Mouse (Mus musculus) gastrocnemius, adult 18-20 months (tissue): Measurements from ENCODE around the gene Synj2. TPM values are rescaled to one million over a fixed set of nuclear protein-coding genes. Genes with fewer than 3 reads are reported as not detected.

Source experiments
- DNase-seq: peaks from one replicate; pipeline ENCODE4 v3.0.0; 2021; ENCODE audit warnings: low spot score
- long read RNA-seq, 2 experiments: library from polyadenylated mRNA; stranded (forward); transcript quantifications; one replicate each; pipeline ENCODE4 v2.0.0; 2021
- total RNA-seq, 2 experiments: library from RNA; stranded (reverse); gene quantifications; 2 replicates each; pipeline ENCODE4 v1.2.3; 2021

The Synj2 gene
- 10 to 100 TPM; 25.7 to 32.7 TPM for total RNA-seq
- long read RNA-seq, experiment 1, full-length matches to known transcripts, result 2 of 12 reads
- long read RNA-seq, experiment 1, partial matches to known transcripts, result 5 of 12 reads
- long read RNA-seq, experiment 1, other reads (novel, unspliced or antisense), result 5 of 12 reads
- long read RNA-seq, experiment 2, partial matches to known transcripts, result 8 of 14 reads
- long read RNA-seq, experiment 2, other reads (novel, unspliced or antisense), result 5 of 14 reads

DNA sequence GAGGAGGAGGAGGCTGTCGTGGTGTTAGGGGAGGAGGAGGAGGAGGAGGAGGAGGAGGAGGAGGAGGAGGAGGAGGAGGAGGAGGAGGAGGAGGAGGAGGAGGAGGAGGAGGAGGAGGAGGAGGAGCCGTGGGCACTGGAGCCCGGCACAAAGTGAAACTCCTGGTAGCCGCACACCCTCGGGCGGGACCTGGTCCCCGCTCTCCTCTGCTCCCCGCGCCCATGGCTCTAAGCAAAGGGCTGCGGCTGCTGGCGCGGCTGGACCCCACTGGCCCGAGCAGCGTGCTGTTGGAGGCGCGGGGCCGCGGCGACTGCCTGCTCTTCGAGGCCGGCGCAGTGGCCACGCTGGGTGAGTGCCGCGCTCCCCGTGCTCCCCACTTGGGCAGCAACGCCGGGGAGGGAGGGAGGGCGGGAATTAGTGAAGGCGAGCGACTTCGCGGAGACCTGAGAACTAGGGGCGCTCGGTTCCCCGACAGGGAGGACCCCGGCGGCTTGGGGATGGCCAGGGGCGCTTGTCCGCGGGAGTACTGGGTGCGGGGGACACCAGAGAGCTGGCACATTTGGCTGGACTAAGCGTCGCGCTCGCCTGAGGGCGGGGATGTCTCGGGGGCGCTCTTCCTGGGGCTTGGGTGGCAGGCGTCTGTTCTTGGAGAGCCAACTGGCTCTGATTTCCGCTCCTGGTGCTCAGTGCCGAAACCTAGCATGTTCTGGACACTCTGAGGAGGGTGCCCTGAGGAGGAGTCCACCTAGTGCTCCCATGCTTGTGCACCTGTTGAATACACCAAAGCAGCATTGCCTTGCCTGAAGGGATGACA, at the start of gene Synj2:
Gene Synj2, plus strand, starts transcription at position 51 of the 814 bp plus-strand sequence.
- DNase-seq, result peak; percentile 57

GRCm38 (mm10) chr17:5891933-5892683, 49.0 kb upstream of the Synj2 start:
- no peak for DNase-seq

DNA sequence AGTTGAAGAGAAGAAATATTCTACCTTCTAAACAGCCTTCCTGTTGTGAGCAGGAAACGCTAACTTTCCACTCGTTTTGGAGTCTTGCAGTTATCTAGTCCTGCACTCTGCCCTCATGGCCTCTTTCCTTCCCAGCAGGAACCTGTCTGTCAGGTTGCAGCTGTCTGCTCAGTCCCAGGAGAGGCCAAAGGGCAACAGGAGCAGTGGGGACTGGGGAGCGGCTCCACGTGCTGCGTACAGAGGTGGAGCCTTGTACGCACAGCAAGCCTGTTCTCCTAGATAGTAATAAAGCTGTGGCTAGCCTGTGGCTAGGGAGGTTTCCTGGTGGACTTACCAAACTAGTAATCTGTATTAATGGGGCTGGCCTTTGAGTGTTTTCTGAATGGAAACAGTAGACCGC, 48.0 kb upstream of the Synj2 start:
- no peak for DNase-seq

- DNase-seq, result no peak
Observed at GRCm38 (mm10) chr17:5893574-5894148, 47.4 kb upstream of the Synj2 start.

DNA sequence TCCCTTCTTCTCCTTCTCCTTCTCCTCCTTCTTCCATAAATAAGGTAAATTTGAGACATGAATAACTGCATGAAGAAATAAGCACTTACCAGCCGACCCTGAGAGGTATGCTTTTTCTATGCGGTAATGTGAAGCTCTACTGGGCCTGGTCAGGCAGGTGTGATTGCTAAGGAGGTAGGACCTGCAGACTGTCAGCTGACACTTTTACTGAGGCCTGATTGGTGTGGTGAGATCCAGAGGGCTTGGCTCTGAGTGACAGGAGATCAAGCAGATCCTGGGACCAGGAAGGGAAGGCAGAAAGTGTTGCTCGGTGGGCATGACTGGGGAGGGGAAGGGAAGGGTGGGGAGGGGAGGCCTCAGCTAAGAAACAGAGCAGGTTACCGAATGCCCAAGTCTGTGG, 45.0 kb upstream of the Synj2 start:
- no peak for DNase-seq

GRCm38 (mm10) chr17:5896607-5897006, 44.5 kb upstream of the Synj2 start:
- DNase-seq, result no peak

GRCm38 (mm10) chr17:5897326-5898200, 43.5 kb upstream of the Synj2 start:
- no peak for DNase-seq

DNA sequence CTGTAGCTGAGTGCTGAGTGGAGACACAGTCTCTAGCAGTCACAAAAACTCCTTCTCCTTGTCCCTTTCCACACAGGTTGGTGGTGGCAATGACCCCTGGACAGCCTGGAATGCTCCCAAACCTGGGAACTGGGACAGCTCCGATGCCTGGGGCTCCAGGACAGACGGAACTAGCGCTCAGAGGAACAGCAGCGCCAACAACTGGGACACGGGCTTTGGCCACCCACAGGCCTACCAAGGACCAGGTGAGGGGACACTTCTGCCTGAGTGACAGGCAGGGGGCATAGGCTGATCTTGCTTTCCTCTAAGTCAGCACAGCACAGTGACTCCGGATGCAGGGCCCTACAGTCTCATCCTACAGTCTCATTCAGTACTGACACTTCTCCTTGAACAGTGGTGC, 41.8 kb upstream of the Synj2 start:
- DNase-seq, result no peak

GRCm38 (mm10) chr17:5901381-5901780, 39.7 kb upstream of the Synj2 start:
- DNase-seq, result no peak

DNA sequence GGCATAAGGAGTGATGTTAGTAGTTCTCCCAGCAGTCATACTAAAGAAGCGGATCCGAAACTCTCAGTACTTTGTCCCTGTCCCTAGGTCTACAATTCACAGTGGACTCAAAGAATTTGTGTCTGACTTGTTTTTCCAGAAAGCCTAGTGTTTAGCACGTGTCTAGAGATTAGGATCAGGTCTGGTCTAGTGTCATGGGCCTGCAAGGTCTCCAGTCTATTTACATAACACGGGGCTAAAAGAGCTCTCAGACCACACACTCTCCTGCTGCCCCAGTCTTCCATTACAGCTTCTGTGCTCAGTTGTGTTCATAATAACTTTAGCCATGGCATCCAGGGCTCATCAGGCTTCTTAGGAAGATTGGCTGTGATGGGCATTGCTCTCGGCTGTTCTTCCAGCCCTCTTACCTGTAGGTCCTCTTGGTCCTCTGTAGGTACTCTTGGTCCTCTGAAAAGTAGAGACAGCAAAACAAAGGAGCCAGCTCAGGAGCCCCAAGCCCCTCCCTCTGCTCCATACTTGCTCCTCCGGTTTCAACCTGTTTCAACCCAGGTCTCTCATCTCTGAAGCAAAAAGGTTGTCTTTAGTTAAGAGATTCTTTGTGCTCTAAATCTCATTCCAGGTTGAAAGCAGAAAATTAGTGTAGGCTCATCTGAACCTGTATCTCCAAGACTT, 37.3 kb upstream of the Synj2 start:
- DNase-seq, result no peak

- DNase-seq, result no peak
Observed at GRCm38 (mm10) chr17:5909681-5910080, 31.4 kb upstream of the Synj2 start.

DNA sequence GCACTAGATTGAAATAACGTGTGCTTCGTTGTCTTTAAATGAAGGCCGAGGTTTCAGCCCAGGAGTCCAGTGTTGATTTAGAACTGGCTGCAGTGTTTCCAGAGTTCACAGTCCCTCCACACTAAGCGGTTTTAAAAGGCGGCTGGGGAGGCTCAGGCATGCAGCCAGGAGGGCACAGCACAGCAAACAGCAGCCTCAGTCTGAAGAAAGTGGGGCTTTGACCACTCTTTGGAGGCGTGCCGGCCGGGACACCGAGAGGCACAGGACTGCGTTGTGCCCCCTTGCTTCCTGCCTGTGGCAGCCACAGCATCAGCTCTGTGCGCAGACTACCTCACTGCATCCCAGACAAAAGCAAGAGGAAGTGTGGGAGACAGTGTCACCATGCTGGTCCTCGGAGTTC, 29.5 kb upstream of the Synj2 start:
- no peak for DNase-seq

GRCm38 (mm10) chr17:5912797-5913196, 28.3 kb upstream of the Synj2 start:
- no peak for DNase-seq

GRCm38 (mm10) chr17:5914217-5914616, 26.9 kb upstream of the Synj2 start:
- peak; percentile 74 for DNase-seq

GRCm38 (mm10) chr17:5921954-5922353, 19.1 kb upstream of the Synj2 start:
- no peak for DNase-seq

GRCm38 (mm10) chr17:5923281-5923680, 17.8 kb upstream of the Synj2 start:
- DNase-seq, result no peak

GRCm38 (mm10) chr17:5924238-5924637, 16.8 kb upstream of the Synj2 start:
- no peak for DNase-seq

- no peak for DNase-seq
Observed at GRCm38 (mm10) chr17:5926710-5927109, 14.4 kb upstream of the Synj2 start.

DNA sequence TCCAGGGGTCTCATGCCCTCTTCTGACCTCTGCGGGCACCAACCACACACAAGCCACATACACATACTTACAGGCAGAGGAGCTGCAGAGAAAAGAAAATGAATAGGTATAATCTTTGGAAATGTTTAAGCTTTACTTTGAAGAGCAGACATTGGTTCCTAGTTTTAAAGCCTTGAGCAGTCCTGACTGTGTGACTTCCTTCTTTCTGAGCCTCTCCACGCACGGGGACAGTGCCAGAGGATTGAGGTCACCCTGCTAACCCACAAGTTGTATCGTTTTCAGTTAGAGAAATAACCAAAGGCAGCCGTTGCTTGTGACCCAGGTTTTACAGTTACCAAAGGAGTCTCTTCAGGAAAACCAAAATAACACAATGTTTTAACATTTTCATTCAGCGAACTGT, 12.0 kb upstream of the Synj2 start:
- no peak for DNase-seq

DNA sequence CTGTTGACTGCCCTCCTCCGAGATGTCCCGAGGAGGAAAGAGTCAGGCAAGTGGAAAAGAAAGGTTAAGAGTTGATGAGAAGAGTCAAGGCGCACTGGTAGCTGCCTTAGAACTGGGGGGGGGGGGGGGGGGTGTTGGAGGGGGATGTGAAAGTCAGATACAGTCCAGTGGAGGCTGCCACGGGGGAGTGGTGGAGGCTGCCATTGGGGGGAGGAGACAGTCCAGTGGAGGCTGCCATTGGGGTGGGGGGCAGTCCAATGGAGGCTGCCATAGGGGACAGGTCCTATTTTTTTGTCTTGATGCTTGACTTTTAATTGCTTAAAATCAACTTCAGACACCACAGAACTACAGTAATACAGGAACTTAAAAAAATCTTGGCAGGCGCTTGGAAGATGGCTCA, 8.9 kb upstream of the Synj2 start:
- DNase-seq, result no peak
